Mouse (Mus musculus): ENCODE measurements around the gene Tmem161a. TPM values are rescaled to one million over a fixed set of nuclear protein-coding genes. Genes with fewer than 3 reads are reported as not detected.
A peak's percentile ranks its signal among the peaks of the same experiment; 100 is the strongest.

Gene Tmem161a
- total RNA-seq, 2 experiments from 2014 or later, result 81.1 to 86.2 TPM

GRCm38 (mm10) chr8:70194191-70194590 is 22.0 kb downstream of the Tmem161a start:
- no peak overlapping the region for H3K4me3 ChIP-seq
- DNase-seq, result no peak
- intact Hi-C loops (cut with DNase I), result no loop called here
- no peak for TF ChIP-seq CTCF (IDR thresholded peaks at IDR 0.05)
- peak overlapping the region; percentile 55 for H3K27ac ChIP-seq

GRCm38 (mm10) chr8:70195762-70196161 is 23.6 kb downstream of the Tmem161a start:
- no peak overlapping the region for H3K4me3 ChIP-seq
- DNase-seq, result no peak
- peak; percentile 11; the same call in 1 of the 2 replicates for TF ChIP-seq CTCF (IDR thresholded peaks at IDR 0.05)
- intact Hi-C loops (cut with DNase I), result no loop called here
- no peak overlapping the region for H3K27ac ChIP-seq

DNA sequence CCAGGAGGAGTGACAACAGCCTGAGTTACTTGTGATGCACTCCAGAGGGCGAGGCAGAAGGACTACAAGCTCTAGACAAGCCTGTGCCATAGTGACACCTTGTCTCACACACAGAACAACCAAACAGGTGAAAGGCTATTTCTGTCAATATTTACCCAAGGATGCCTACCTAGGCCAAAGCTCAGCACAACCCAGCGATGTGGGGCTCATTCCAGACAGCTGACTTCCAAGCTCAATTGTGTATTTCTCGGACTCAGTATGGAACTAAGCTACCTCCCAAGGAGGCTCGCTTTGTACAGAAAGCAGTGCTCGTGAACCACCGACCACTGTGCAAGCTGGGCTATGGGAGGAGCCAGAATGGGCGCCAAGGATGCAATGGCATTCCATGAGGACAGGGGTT is 25.4 kb downstream of the Tmem161a start:
- no peak for DNase-seq
- TF ChIP-seq CTCF (IDR thresholded peaks at IDR 0.05), result no peak
- H3K27ac ChIP-seq, result no peak overlapping the region
- no peak overlapping the region for H3K4me3 ChIP-seq
- intact Hi-C loops (cut with DNase I), result no loop called here

GRCm38 (mm10) chr8:70200098-70200681 is 28.0 kb downstream of the Tmem161a start:
- peak; percentile 59 for TF ChIP-seq CTCF (IDR thresholded peaks at IDR 0.05)
- Histone ChIP-seq H3K27ac (peak overlapping the region; percentile 57), H3K4me3 (no peak overlapping the region)
- DNase-seq, result no peak
- intact Hi-C loops (cut with DNase I), result loop anchor here (1.0 kb wide), 1 partner anchor 23 kb away; no protein-coding TSS in a partner anchor

- DNase-seq, result no peak
- Histone ChIP-seq H3K4me3 (no peak overlapping the region), H3K27ac (peak overlapping the region; percentile 57; the same call in 1 of the 2 replicates)
- intact Hi-C loops (cut with DNase I), result no loop called here
- TF ChIP-seq CTCF (IDR thresholded peaks at IDR 0.05), result no peak
Observed at GRCm38 (mm10) chr8:70201417-70201816, 29.3 kb downstream of the Tmem161a start.

- peak overlapping the region; percentile 44 for H3K27ac ChIP-seq
- H3K4me3 ChIP-seq, result no peak overlapping the region
- TF ChIP-seq CTCF (IDR thresholded peaks at IDR 0.05), result no peak
- intact Hi-C loops (cut with DNase I), result no loop called here
- no peak for DNase-seq
Observed at GRCm38 (mm10) chr8:70203072-70203471, 30.9 kb downstream of the Tmem161a start.

DNA sequence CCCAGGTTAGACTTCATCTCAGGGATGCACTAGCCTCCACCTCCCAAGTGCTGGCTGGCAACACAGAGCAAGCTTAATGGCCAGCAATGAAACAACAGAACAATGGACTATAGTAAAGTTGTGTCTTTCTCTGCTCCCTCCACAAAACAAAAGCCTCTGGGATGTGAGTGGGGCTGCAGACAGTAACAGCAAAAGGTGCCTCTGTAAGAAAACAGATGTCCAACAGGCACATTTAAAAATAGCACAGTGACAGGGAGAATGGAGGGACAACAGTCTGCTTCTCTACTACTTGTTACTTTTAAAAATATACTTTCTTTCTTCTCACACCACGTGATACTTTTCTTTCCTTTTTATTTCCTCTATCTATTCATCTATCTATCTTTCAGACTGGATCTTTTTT is 32.6 kb downstream of the Tmem161a start:
- no peak for DNase-seq
- no peak overlapping the region for H3K4me3 ChIP-seq
- TF ChIP-seq CTCF (IDR thresholded peaks at IDR 0.05), result no peak
- intact Hi-C loops (cut with DNase I), result no loop called here
- H3K27ac ChIP-seq, result peak overlapping the region; percentile 66

DNA sequence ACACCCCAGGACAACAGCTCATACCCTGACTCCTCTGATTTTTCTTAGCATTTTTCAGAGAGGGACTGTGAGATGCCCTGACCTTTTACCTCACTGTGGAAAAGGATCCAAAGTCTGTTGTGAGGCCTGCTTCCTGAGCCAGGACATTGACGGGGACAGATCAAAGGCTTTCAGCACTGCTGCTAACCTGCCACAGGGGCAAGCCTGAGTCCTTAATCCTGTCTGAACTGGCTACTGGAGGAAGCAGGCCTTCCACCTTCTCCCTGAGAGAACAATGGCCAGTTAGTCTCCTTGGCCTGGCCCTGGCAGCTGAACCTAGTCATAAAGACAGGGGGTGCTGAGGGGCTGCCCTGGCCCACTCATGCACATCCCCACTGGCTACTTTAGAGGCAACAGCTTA is 36.0 kb downstream of the Tmem161a start:
- no peak overlapping the region for H3K4me3 ChIP-seq
- DNase-seq, result no peak
- intact Hi-C loops (cut with DNase I), result no loop called here
- no peak for TF ChIP-seq CTCF (IDR thresholded peaks at IDR 0.05)
- H3K27ac ChIP-seq, result peak overlapping the region; percentile 21; the same call in 1 of the 2 replicates

GRCm38 (mm10) chr8:70210538-70210937 is 38.4 kb downstream of the Tmem161a start:
- peak; percentile 40 for DNase-seq
- Histone ChIP-seq H3K4me3 (peak overlapping the region; percentile 78), H3K27ac (peak overlapping the region; percentile 99)
- no peak for TF ChIP-seq CTCF (IDR thresholded peaks at IDR 0.05)
- intact Hi-C loops (cut with DNase I), result no loop called here

- intact Hi-C loops (cut with DNase I), result no loop called here
- no peak for TF ChIP-seq CTCF (IDR thresholded peaks at IDR 0.05)
- peak overlapping the region; percentile 99 for H3K27ac ChIP-seq
Observed at GRCm38 (mm10) chr8:70211275-70211674, 39.1 kb downstream of the Tmem161a start.

DNA sequence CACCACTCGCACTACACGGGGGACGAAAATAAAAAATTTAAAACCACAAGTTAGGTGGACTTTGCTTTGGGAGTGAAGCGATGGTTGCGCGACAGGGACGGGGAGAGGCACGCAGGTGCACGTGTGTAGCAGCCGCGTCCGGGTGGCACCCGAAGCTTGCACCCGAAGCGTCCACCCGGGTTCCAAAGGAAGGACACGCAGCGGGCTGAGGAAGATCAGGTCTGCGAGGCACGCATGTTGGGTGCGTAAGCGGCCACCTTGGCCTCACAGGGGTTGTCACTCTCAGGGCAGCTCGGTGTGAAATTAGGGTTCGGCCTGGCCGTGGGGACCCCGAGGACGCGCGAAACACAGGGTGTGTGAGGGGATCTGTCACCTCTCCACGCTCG is 39.6 kb downstream of the Tmem161a start:
- TF ChIP-seq CTCF (IDR thresholded peaks at IDR 0.05), result no peak
- H3K27ac ChIP-seq, result peak overlapping the region; percentile 99
- intact Hi-C loops (cut with DNase I), result loop anchor here (2.0 kb wide), 1 partner anchor 21 kb away; no protein-coding TSS in a partner anchor
- DNase-seq, result peak; percentile 73
- H3K4me3 ChIP-seq, result peak overlapping the region; percentile 78

More at GRCm38 (mm10) chr8:70211275-70211674, 39.1 kb downstream of the Tmem161a start:
- no peak for DNase-seq
- peak overlapping the region; percentile 78 for H3K4me3 ChIP-seq

DNA sequence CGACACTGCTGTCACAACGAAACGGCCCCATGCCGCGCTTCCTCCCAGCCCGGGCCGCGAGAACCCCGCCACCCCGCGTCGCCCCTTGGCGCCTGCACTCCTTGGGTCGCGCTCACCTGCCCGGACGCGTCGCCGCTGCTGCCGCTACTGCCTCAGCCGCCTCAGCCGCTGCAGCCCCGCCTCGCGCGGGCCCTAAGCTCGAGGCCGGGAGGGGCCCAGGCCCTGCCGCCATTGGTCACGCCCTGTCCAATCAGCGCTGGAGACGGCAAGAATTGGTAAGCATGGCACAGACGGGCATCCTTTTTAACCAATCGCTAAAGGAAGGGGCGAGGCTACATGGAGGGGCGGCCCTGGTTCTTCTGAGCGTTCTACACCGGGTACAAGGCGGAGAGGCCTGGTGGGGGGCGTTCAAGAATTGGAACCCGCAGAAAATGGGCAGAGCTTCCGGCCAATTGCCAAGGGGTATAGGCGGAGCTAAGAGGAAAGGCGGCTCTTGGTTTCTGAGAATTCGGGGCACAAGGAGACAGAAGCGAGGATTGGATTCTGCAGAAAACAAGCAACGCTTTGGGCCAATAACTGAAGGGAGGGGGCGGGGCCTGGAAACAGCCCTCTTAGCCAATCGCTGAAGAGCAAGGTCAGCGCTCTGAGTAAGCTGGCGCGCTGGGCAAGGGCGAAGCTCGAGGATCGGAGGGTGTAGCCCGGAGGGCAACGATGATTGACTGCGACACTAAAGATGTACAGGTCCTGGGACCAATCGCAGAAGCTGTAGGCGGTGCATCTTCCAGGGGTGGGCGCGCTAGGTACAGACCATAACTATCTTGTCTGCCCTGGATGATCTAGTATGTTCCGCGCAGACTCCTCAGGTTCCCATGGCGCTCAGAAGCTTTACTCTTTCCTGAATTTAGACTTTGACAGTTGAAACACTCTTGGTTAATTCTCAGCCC is 40.2 kb downstream of the Tmem161a start, which contains the start of gene Slc25a42:
Gene Slc25a42, minus strand, starts transcription at position 194 of the 944 bp plus-strand sequence.
- intact Hi-C loops (cut with DNase I), result loop anchor here (2.0 kb wide), 1 partner anchor 20 kb away; no protein-coding TSS in a partner anchor
- DNase-seq, result peak; percentile 98
- H3K4me3 ChIP-seq, result peak within 1 kb of the TSS; percentile 78
- TF ChIP-seq CTCF (IDR thresholded peaks at IDR 0.05), result peak; percentile 3; the same call in 1 of the 2 replicates
- H3K27ac ChIP-seq, result peak within 1 kb of the TSS; percentile 99

- Histone ChIP-seq H3K4me3 (no peak overlapping the region), H3K27ac (peak overlapping the region; percentile 99)
- intact Hi-C loops (cut with DNase I), result no loop called here
- DNase-seq, result no peak
- no peak for TF ChIP-seq CTCF (IDR thresholded peaks at IDR 0.05)
Observed at GRCm38 (mm10) chr8:70214411-70214810, 42.3 kb downstream of the Tmem161a start.
